Mouse (Mus musculus) testis, adult 2 months (tissue): ENCODE data around the gene Pik3cd. TPM values are rescaled to one million over a fixed set of nuclear protein-coding genes. Genes with fewer than 3 reads are reported as not detected.

ENCODE experiments used
- H3K27ac ChIP-seq: fragments of 200-500 bp; 2 replicates; pipeline ENCODE4 v1.5.1; 2012; ENCODE audit warnings: low read depth, low read length; ENCODE audit not compliant: control insufficient read depth, insufficient read depth
- H3K27me3 ChIP-seq: fragments of 200-500 bp; 2 replicates; pipeline ENCODE4 v1.6.1; 2012; ENCODE audit warnings: mild to moderate bottlenecking, low read length, moderate library complexity; ENCODE audit not compliant: control insufficient read depth, insufficient read depth
- H3K36me3 ChIP-seq: fragments of 200-500 bp; 2 replicates; pipeline ENCODE4 v1.6.1; 2012; ENCODE audit warnings: mild to moderate bottlenecking, low read length; ENCODE audit not compliant: control insufficient read depth, insufficient read depth
- H3K4me1 ChIP-seq: fragments of 200-500 bp; 2 replicates; pipeline ENCODE4 v1.6.1; 2012; ENCODE audit warnings: low read length; ENCODE audit not compliant: control insufficient read depth, insufficient read depth
- H3K4me3 ChIP-seq: fragments of 200-500 bp; 2 replicates; pipeline ENCODE4 v1.5.1; 2012; ENCODE audit warnings: low read depth, mild to moderate bottlenecking, low read length, moderate library complexity, mixed read lengths; ENCODE audit not compliant: control insufficient read depth
- CTCF ChIP-seq: fragments of 200-500 bp; IDR thresholded peaks from 2 replicates; pipeline ENCODE4 v1.5.1; 2012; ENCODE audit warnings: low read depth, mild to moderate bottlenecking, inconsistent platforms, low read length, moderate library complexity; ENCODE audit not compliant: control insufficient read depth, insufficient read depth, insufficient replicate concordance
- POLR2A ChIP-seq: fragments of 200-500 bp; IDR thresholded peaks from 2 replicates; pipeline ENCODE4 v1.6.1; 2012; ENCODE audit warnings: low read depth, mild to moderate bottlenecking, inconsistent platforms, low read length, moderate library complexity; ENCODE audit not compliant: control insufficient read depth
- polyA plus RNA-seq: library from polyadenylated mRNA; depleted of rRNA; stranded (reverse); fragments of >200 nt; gene quantifications from 2 replicates; pipeline ENCODE4 v1.2.3, GENCODE M21; 2012

The Pik3cd gene
- polyA plus RNA-seq, 1 experiment: 27.7 TPM

- no peak overlapping the region for H3K4me3 ChIP-seq
- H3K4me1 ChIP-seq: peaks cover 3% of the 10 kb centered on the region
- no peaks in the 10 kb centered on the region for H3K27me3 ChIP-seq
- no peak for TF ChIP-seq CTCF
- no peak for TF ChIP-seq POLR2A
- H3K27ac ChIP-seq: no peak overlapping the region
- no peaks in the 10 kb centered on the region for H3K36me3 ChIP-seq
Measured at GRCm38 (mm10) chr4:149665016-149665691, 37.2 kb downstream of the Pik3cd start.

DNA sequence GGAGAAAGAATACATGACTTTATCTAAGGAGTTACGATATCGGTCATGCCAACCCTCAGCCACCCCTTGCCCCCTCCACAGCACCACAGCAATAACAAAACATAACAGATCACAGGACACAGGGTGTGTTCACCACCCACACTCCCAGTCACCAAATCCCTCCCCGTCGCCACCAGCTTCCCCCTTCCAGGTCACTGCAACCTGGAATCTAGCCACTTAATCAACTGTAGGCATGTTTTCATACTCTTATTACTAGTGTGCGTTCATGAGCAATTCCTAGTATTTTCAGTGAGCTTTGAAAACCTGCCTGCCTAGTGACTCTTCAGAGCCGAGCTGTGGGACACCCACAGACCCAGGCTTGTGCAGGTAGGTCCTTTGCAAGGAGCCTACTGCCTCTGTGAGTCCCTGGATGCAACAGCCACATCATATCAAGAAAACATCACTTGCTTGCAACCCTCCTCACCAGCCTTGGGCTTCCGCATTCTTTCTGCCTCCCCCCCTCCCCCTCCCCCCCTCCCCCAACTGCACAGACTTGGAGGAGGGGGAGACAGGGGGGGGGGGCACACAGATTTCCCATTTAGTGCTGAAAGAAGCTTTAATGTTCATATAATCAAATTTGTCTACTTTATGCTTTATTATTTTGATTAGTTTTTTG lies 38.4 kb downstream of the Pik3cd start:
- Histone ChIP-seq H3K4me3 (no peak overlapping the region), H3K27ac (no peak overlapping the region), H3K27me3 (no peaks in the 10 kb centered on the region)

DNA sequence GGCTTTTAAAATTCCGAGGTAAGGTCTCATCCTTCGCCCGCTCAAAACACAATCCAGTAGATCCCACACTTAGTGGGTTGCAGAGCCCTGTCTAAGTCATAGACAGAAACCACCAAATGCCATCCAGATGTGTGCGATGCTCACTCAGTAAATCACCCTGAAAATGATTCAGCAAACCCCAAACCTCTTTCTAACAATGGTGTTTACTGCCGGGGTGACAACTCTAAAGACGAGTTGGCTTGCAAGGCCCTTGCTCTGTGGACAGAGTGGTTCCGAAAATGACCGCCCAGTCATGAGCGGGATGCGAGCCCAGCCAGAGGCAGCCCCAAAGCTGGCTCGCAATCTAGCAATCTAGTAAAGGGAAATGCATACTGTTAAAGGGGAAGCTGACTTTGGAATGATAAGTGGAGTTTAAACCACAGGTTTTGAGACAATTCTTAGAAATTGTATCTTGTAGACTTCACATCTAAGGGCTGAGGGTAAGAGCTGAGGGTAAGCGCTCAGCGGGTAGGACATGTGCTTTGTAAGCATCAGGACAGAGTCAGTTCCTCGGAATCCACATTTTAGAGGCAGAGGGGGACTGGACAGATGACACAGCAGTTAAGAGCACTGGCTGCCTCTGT lies 40.3 kb downstream of the Pik3cd start:
- TF ChIP-seq POLR2A (no peak), CTCF (no peak)
- Histone ChIP-seq H3K4me3 (no peak overlapping the region), H3K27me3 (no peaks in the 10 kb centered on the region), H3K36me3 (no peaks in the 10 kb centered on the region), H3K4me1 (peaks cover 9% of the 10 kb centered on the region), H3K27ac (no peak overlapping the region)

More for the DNA sequence above, 38.4 kb downstream of the Pik3cd start:
- Histone ChIP-seq H3K36me3 (no peaks in the 10 kb centered on the region), H3K4me1 (peaks cover 9% of the 10 kb centered on the region)
- TF ChIP-seq CTCF: no peak
- no peak for TF ChIP-seq POLR2A

- no peak overlapping the region for H3K27ac ChIP-seq
- peaks cover 9% of the 10 kb centered on the region for H3K4me1 ChIP-seq
- no peaks in the 10 kb centered on the region for H3K36me3 ChIP-seq
- TF ChIP-seq POLR2A (no peak), CTCF (no peak)
- H3K27me3 ChIP-seq: no peaks in the 10 kb centered on the region
- no peak overlapping the region for H3K4me3 ChIP-seq
Measured at GRCm38 (mm10) chr4:149660598-149660997, 41.8 kb downstream of the Pik3cd start.

DNA sequence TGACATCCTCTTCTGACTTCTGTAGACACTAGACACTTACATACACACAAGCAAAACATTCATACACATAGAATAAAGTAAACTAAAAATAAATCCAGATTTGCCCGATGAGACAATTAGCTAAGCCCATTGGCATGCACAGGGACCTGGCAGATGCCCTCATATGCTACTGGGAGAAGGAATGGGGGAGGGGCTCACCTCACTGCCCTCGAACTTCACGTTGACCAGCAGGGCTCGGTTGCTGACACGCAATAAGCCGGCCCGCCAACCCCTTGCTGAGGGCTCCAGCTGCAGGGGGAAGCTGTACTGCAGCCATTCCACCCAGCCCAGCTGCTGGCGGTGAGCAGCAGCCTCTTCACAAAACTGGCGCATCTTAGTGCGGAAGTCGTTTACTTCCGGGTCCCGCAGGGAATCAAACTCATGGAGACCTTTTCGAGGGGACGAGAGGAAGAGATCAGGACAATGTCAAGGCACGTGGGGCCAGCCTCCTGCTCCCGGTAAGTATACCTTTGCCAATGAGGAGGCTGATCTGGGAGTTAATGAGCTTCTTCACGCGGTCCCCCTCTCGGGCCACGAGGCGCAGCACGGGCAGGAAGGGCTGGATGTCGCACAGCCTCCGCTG lies 42.8 kb downstream of the Pik3cd start:
- Histone ChIP-seq H3K27me3 (no peaks in the 10 kb centered on the region), H3K4me3 (peak overlapping the region; percentile 72), H3K4me1 (peaks cover 9% of the 10 kb centered on the region), H3K27ac (no peak overlapping the region), H3K36me3 (no peaks in the 10 kb centered on the region)
- TF ChIP-seq POLR2A (no peak), CTCF (no peak)

GRCm38 (mm10) chr4:149657858-149658416 lies 44.4 kb downstream of the Pik3cd start:
- Histone ChIP-seq H3K27me3 (no peaks in the 10 kb centered on the region), H3K4me1 (peaks cover 9% of the 10 kb centered on the region), H3K27ac (no peak overlapping the region), H3K36me3 (no peaks in the 10 kb centered on the region), H3K4me3 (no peak overlapping the region)
- no peak for TF ChIP-seq POLR2A
- TF ChIP-seq CTCF: no peak

- Histone ChIP-seq H3K4me3 (no peak overlapping the region), H3K4me1 (no peaks in the 10 kb centered on the region), H3K36me3 (no peaks in the 10 kb centered on the region; the same call in 1 of the 2 replicates), H3K27ac (no peak overlapping the region), H3K27me3 (no peaks in the 10 kb centered on the region)
- TF ChIP-seq POLR2A (no peak), CTCF (peak; percentile 81; the same call in 1 of the 2 replicates)
Measured at GRCm38 (mm10) chr4:149654232-149654631, 48.1 kb downstream of the Pik3cd start.
